Mouse (Mus musculus): ENCODE measurements around the gene Gabarapl1.
"Not testable (repeated sequence)": the region's sequence is repeated elsewhere in the genome, so short reads cannot be mapped to it uniquely, and the experiment has no call there.

Gene Gabarapl1

GRCm38 (mm10) chr6:129532942-129533860, at the start of gene Gabarapl1:
Gene Gabarapl1, plus strand, starts transcription at chr6:129533160.
- DNase-seq: peak; percentile 99

- no peak for DNase-seq
These were observed 38.0 kb upstream of the Gabarapl1 start for GRCm38 (mm10) chr6:129494924-129495323.

- no peak for DNase-seq
These were observed 35.4 kb upstream of the Gabarapl1 start for GRCm38 (mm10) chr6:129497345-129498218.

- not testable (repeated sequence) for DNase-seq
These were observed 33.4 kb upstream of the Gabarapl1 start for GRCm38 (mm10) chr6:129499516-129499915.

GRCm38 (mm10) chr6:129503471-129503870, 29.5 kb upstream of the Gabarapl1 start:
- DNase-seq: no peak

GRCm38 (mm10) chr6:129507024-129507423, 25.9 kb upstream of the Gabarapl1 start, which contains the start of gene Olr1:
Gene Olr1, minus strand, starts transcription at chr6:129507165.
- DNase-seq: no peak

GRCm38 (mm10) chr6:129510120-129510911, 22.6 kb upstream of the Gabarapl1 start:
- no peak for DNase-seq

GRCm38 (mm10) chr6:129512367-129512766, 20.6 kb upstream of the Gabarapl1 start, which contains the start of gene Tmem52b:
Gene Tmem52b, plus strand, starts transcription at chr6:129512555.
- no peak for DNase-seq

GRCm38 (mm10) chr6:129512868-129513267, 20.1 kb upstream of the Gabarapl1 start:
- no peak for DNase-seq

- no peak for DNase-seq
These were observed 19.6 kb upstream of the Gabarapl1 start for GRCm38 (mm10) chr6:129513409-129513808.

GRCm38 (mm10) chr6:129514376-129514775, 18.6 kb upstream of the Gabarapl1 start:
- DNase-seq: no peak

- no peak for DNase-seq
These were observed 17.9 kb upstream of the Gabarapl1 start for GRCm38 (mm10) chr6:129515068-129515467.

GRCm38 (mm10) chr6:129516388-129516787, 16.6 kb upstream of the Gabarapl1 start:
- DNase-seq: no peak

GRCm38 (mm10) chr6:129517752-129518408, 15.1 kb upstream of the Gabarapl1 start:
- DNase-seq: no peak

- DNase-seq: no peak
These were observed 6.9 kb upstream of the Gabarapl1 start for GRCm38 (mm10) chr6:129526069-129526468.

GRCm38 (mm10) chr6:129527416-129527815, 5.5 kb upstream of the Gabarapl1 start:
- no peak for DNase-seq

GRCm38 (mm10) chr6:129529605-129530004, 3.4 kb upstream of the Gabarapl1 start:
- DNase-seq: no peak

- DNase-seq: no peak
These were observed 2.7 kb upstream of the Gabarapl1 start for GRCm38 (mm10) chr6:129530261-129530660.

- peak; percentile 98 for DNase-seq
These were observed 411 bp upstream of the Gabarapl1 start for GRCm38 (mm10) chr6:129532556-129532941.

GRCm38 (mm10) chr6:129534057-129534456, 1.1 kb downstream of the Gabarapl1 start:
- no peak for DNase-seq

GRCm38 (mm10) chr6:129534627-129535190, 1.7 kb downstream of the Gabarapl1 start:
- DNase-seq: no peak

- DNase-seq: no peak
These were observed 2.8 kb downstream of the Gabarapl1 start for GRCm38 (mm10) chr6:129535723-129536122.

All from heart, adult 11 months (tissue).